Comparison of ENCODE assay signal across 8 mouse cellular contexts in genomic region chr4:63389121-63389886, GRCm38 (mm10). TPM values are rescaled to one million over a fixed set of nuclear protein-coding genes. Genes with fewer than 3 reads are reported as not detected.
DNase-seq lines count a peak whose midpoint lies in the region; ATAC-seq and TF ChIP-seq lines count a peak whose summit lies in the region.
"Had no signal": no experiment of that assay in that cellular context is flagged by ENCODE, and none has a peak within 500 bp of the region (broad histone marks: within the 10 kb centered on the region; RNA-seq: fewer than 3 reads in every experiment).

No protein-coding gene starts in this region.

- peak; percentile 16 for DNase-seq in brain, adult 2 months (ENCODE audit: low read depth, low spot score)
- peak; percentile 82 for DNase-seq in forebrain, embryonic 14.5 days (ENCODE audit: low spot score)
- no peak for DNase-seq in liver, postnatal 0 days
- no peak for DNase-seq in kidney, postnatal 36 days
- no peak for DNase-seq in kidney, adult 9 months
- DNase-seq: adrenal gland, adult 2 months had no signal

- peak overlapping the region; percentile 94 for H3K27ac ChIP-seq in forebrain, embryonic 14.5 days (ENCODE audit: low read depth, low read length)
- peak overlapping the region; percentile 52 for H3K27ac ChIP-seq in liver, postnatal 0 days (ENCODE audit: low read depth)
- peak overlapping the region; percentile 38 for H3K27ac ChIP-seq in small intestine, adult 2 months (ENCODE audit: insufficient read depth, low read depth, low read length)
- no peak overlapping the region for H3K27ac ChIP-seq in heart, embryonic 11.5 days (ENCODE audit: low read depth, low read length)

- peaks cover 32% of the 10 kb centered on the region for H3K4me1 ChIP-seq in forebrain, embryonic 14.5 days (ENCODE audit: control insufficient read depth, insufficient read depth, low read length)
- H3K4me1 ChIP-seq in liver, postnatal 0 days (ENCODE audit: insufficient read depth) = peaks cover 26% of the 10 kb centered on the region
- H3K4me1 ChIP-seq in small intestine, adult 2 months (ENCODE audit: control insufficient read depth, insufficient read depth, insufficient read length, low read length) = peaks cover 7% of the 10 kb centered on the region
- H3K4me1 ChIP-seq in heart, embryonic 11.5 days (ENCODE audit: control insufficient read depth, insufficient read depth, low read length) = peaks cover 6% of the 10 kb centered on the region

- peak overlapping the region; percentile 24; the same call in 1 of the 2 replicates for H3K4me2 ChIP-seq in forebrain, embryonic 14.5 days (ENCODE audit: low read length)
- no peak overlapping the region; the same call in 1 of the 2 replicates for H3K4me2 ChIP-seq in liver, postnatal 0 days (ENCODE audit: low read depth, low read length)
- no peak overlapping the region for H3K4me2 ChIP-seq in heart, embryonic 11.5 days

- ATAC-seq in forebrain, embryonic 14.5 days = peak; percentile 86
- peak; percentile 33 for ATAC-seq in liver, postnatal 0 days
- no peak for ATAC-seq in heart, embryonic 11.5 days (replicated peaks; ENCODE audit: insufficient number of reproducible peaks, low FRiP score, low TSS enrichment)

- no peak for TF ChIP-seq CTCF in liver, postnatal 0 days (IDR thresholded peaks at IDR 0.05; ENCODE audit: low read depth)
- no peak for TF ChIP-seq CTCF in small intestine, adult 2 months (IDR thresholded peaks at IDR 0.05; ENCODE audit: extremely low read depth, insufficient read length, insufficient replicate concordance, low read depth, low read length)

- H3K9ac ChIP-seq in forebrain, embryonic 14.5 days (ENCODE audit: low read length) = peak overlapping the region; percentile 42; the same call in 1 of the 2 replicates
- H3K9ac ChIP-seq in liver, postnatal 0 days (replicated peaks) = no peak overlapping the region
- no peak overlapping the region for H3K9ac ChIP-seq in heart, embryonic 11.5 days (ENCODE audit: low read depth, low read length)

- no peak for TF ChIP-seq EP300 in liver, postnatal 0 days (IDR thresholded peaks at IDR 0.05; ENCODE audit: low read depth)

- no peaks in the 10 kb centered on the region for H3K9me3 ChIP-seq in forebrain, embryonic 14.5 days (replicated peaks; ENCODE audit: control insufficient read depth, low read length)
- no peaks in the 10 kb centered on the region for H3K9me3 ChIP-seq in liver, postnatal 0 days (ENCODE audit: low read length)
- no peaks in the 10 kb centered on the region for H3K9me3 ChIP-seq in heart, embryonic 11.5 days (replicated peaks; ENCODE audit: control insufficient read depth, low read length)

- TF ChIP-seq POLR2A in small intestine, adult 2 months (IDR thresholded peaks at IDR 0.05; ENCODE audit: low read depth, low read length) = no peak

- H3K4me3 ChIP-seq in forebrain, embryonic 14.5 days (ENCODE audit: low read depth, low read length) = no peak overlapping the region
- H3K4me3 ChIP-seq in liver, postnatal 0 days (ENCODE audit: low read depth, low read length) = no peak overlapping the region
- no peak overlapping the region for H3K4me3 ChIP-seq in small intestine, adult 2 months (ENCODE audit: low read depth, low read length)
- H3K4me3 ChIP-seq in heart, embryonic 11.5 days (ENCODE audit: low read depth, low read length) = no peak overlapping the region

- 4% methylated on average over 8 of the region's 8 CpGs for WGBS in forebrain, embryonic 14.5 days
- WGBS in liver, postnatal 0 days (ENCODE audit: insufficient replicate concordance) = 48% methylated on average over 8 of the region's 8 CpGs
- WGBS in small intestine, adult 2 months = 65% methylated on average over 8 of the region's 8 CpGs
- 44% methylated on average over 8 of the region's 8 CpGs for WGBS in heart, embryonic 11.5 days (ENCODE audit: insufficient replicate concordance)

- peaks cover 59% of the 10 kb centered on the region for H3K36me3 ChIP-seq in forebrain, embryonic 14.5 days (ENCODE audit: control insufficient read depth, insufficient read depth, low read length)
- H3K36me3 ChIP-seq in liver, postnatal 0 days (replicated peaks; ENCODE audit: insufficient read depth, low read length) = peaks cover 21% of the 10 kb centered on the region
- peaks cover 10% of the 10 kb centered on the region; the same call in 1 of the 2 replicates for H3K36me3 ChIP-seq in small intestine, adult 2 months (ENCODE audit: control insufficient read depth, insufficient read depth, low read length)
- no peaks in the 10 kb centered on the region; the same call in 1 of the 2 replicates for H3K36me3 ChIP-seq in heart, embryonic 11.5 days (ENCODE audit: control insufficient read depth, insufficient read depth, low read length)

- H3K27me3 ChIP-seq in forebrain, embryonic 14.5 days (replicated peaks; ENCODE audit: control insufficient read depth, insufficient read depth, low read length) = no peaks in the 10 kb centered on the region
- H3K27me3 ChIP-seq in liver, postnatal 0 days (ENCODE audit: insufficient read depth, low read length) = no peaks in the 10 kb centered on the region
- H3K27me3 ChIP-seq in small intestine, adult 2 months (ENCODE audit: control insufficient read depth, insufficient read depth, low read length) = no peaks in the 10 kb centered on the region
- no peaks in the 10 kb centered on the region for H3K27me3 ChIP-seq in heart, embryonic 11.5 days (ENCODE audit: control insufficient read depth, insufficient read depth, low read length)

RNA-seq across cellular contexts. Expression of gene Akna, which starts 13.8 kb away (rescaled TPM):
- 5.7 and 8.5 TPM in 2 replicates for polyA plus RNA-seq in forebrain, embryonic 14.5 days (2014; fragmentation: Nextera tagmentation; extraction: Ambion mirVana)
- 4.6 and 5.2 TPM in 2 replicates for polyA plus RNA-seq in liver, postnatal 0 days (2015; fragmentation: Nextera tagmentation; extraction: Ambion mirVana)
- 8.1 and 11.5 TPM in 2 replicates for polyA plus RNA-seq in small intestine, adult 2 months (2012; rRNA removed)
- 3.1 and 3.2 TPM in 2 replicates for polyA plus RNA-seq in heart, embryonic 11.5 days (2014; fragmentation: Nextera tagmentation; extraction: Ambion mirVana)

RNA-seq across cellular contexts. Expression of gene Orm2, which starts 27.1 kb away (rescaled TPM):
- not detected in 2 replicates for polyA plus RNA-seq in forebrain, embryonic 14.5 days (2014; fragmentation: Nextera tagmentation; extraction: Ambion mirVana)
- not detected in 2 replicates for polyA plus RNA-seq in liver, postnatal 0 days (2015; fragmentation: Nextera tagmentation; extraction: Ambion mirVana)
- not detected in 2 replicates for polyA plus RNA-seq in small intestine, adult 2 months (2012; rRNA removed)
- polyA plus RNA-seq in heart, embryonic 11.5 days (2014; fragmentation: Nextera tagmentation; extraction: Ambion mirVana) = not detected in 2 replicates

RNA-seq across cellular contexts. Expression of gene Orm3, which starts 33.3 kb away (rescaled TPM):
- not detected in 2 replicates for polyA plus RNA-seq in forebrain, embryonic 14.5 days (2014; fragmentation: Nextera tagmentation; extraction: Ambion mirVana)
- not detected in 2 replicates for polyA plus RNA-seq in liver, postnatal 0 days (2015; fragmentation: Nextera tagmentation; extraction: Ambion mirVana)
- polyA plus RNA-seq in small intestine, adult 2 months (2012; rRNA removed) = not detected in 2 replicates
- not detected in 2 replicates for polyA plus RNA-seq in heart, embryonic 11.5 days (2014; fragmentation: Nextera tagmentation; extraction: Ambion mirVana)

RNA-seq across cellular contexts. Expression of gene Orm1, which starts 44.9 kb away (rescaled TPM):
- not detected in 2 replicates for polyA plus RNA-seq in forebrain, embryonic 14.5 days (2014; fragmentation: Nextera tagmentation; extraction: Ambion mirVana)
- polyA plus RNA-seq in liver, postnatal 0 days (2015; fragmentation: Nextera tagmentation; extraction: Ambion mirVana) = 2.5 and 4.5 TPM in 2 replicates
- polyA plus RNA-seq in small intestine, adult 2 months (2012; rRNA removed) = not detected in 2 replicates
- polyA plus RNA-seq in heart, embryonic 11.5 days (2014; fragmentation: Nextera tagmentation; extraction: Ambion mirVana) = not detected in 2 replicates

Comparison
In these comparisons a context has a peak if more than half of its experiments do, and no peak if none do; other contexts are left out.
1. DNase-seq: peak in brain, adult 2 months (single experiment) and forebrain, embryonic 14.5 days (single experiment); none in liver, postnatal 0 days (single experiment), kidney, postnatal 36 days (0 of 2) and kidney, adult 9 months (single experiment).